Mouse (Mus musculus) lung, postnatal 25 days (tissue): ENCODE data around the gene Lypd9.
"Not testable (repeated sequence)": the region's sequence is repeated elsewhere in the genome, so short reads cannot be mapped to it uniquely, and the experiment has no call there.

Experiments
- DNase-seq: peaks from one replicate; pipeline ENCODE4 v3.0.0; 2022; ENCODE audit warnings: low spot score

Lypd9 gene

GRCm38 (mm10) chr11:58452759-58453158, at the start of gene Lypd9:
Gene Lypd9, minus strand, starts transcription at chr11:58452923.
- no peak for DNase-seq

GRCm38 (mm10) chr11:58502472-58502871, 49.7 kb upstream of the Lypd9 start, which contains the start of gene Olfr331:
Gene Olfr331, minus strand, starts transcription at chr11:58502572.
- not testable (repeated sequence) for DNase-seq

- no peak for DNase-seq
These were observed 46.6 kb upstream of the Lypd9 start for GRCm38 (mm10) chr11:58499290-58499689.

- DNase-seq: no peak
These were observed 46.0 kb upstream of the Lypd9 start for GRCm38 (mm10) chr11:58498761-58499160.

GRCm38 (mm10) chr11:58492455-58492854, 39.7 kb upstream of the Lypd9 start, which contains the start of gene Olfr332:
Gene Olfr332, minus strand, starts transcription at chr11:58492555.
- DNase-seq: no peak

GRCm38 (mm10) chr11:58462170-58462569, 9.4 kb upstream of the Lypd9 start, which contains the start of gene Olfr30:
Gene Olfr30, minus strand, starts transcription at chr11:58462270.
- DNase-seq: no peak

- no peak for DNase-seq
These were observed 869 bp upstream of the Lypd9 start for GRCm38 (mm10) chr11:58453592-58453991.

GRCm38 (mm10) chr11:58437866-58438265, 14.9 kb downstream of the Lypd9 start:
- DNase-seq: no peak

GRCm38 (mm10) chr11:58432259-58432658, 20.5 kb downstream of the Lypd9 start, which contains the start of gene Gm12253:
Gene Gm12253, plus strand, starts transcription at chr11:58432559.
- no peak for DNase-seq

- DNase-seq: no peak
These were observed 31.9 kb downstream of the Lypd9 start, which contains the start of gene 1810065E05Rik for GRCm38 (mm10) chr11:58420815-58421214. Gene 1810065E05Rik, plus strand, starts transcription at chr11:58421111.

GRCm38 (mm10) chr11:58418336-58418735, 34.4 kb downstream of the Lypd9 start:
- DNase-seq: no peak

- no peak for DNase-seq
These were observed 44.7 kb downstream of the Lypd9 start for GRCm38 (mm10) chr11:58408066-58408465.

GRCm38 (mm10) chr11:58400655-58401054, 52.1 kb downstream of the Lypd9 start:
- no peak for DNase-seq

GRCm38 (mm10) chr11:58399985-58400645, 52.6 kb downstream of the Lypd9 start:
- DNase-seq: no peak
